Mouse (Mus musculus) olfactory bulb, adult 2 months (tissue): ENCODE data around the gene Rbfox2. TPM values are rescaled to one million over a fixed set of nuclear protein-coding genes. Genes with fewer than 3 reads are reported as not detected.

Experiments used
- H3K27ac ChIP-seq: fragments of 200-500 bp; 2 replicates; pipeline ENCODE4 v1.5.1; 2012; ENCODE audit warnings: low read depth, low read length; ENCODE audit not compliant: insufficient read depth
- H3K4me1 ChIP-seq: fragments of 200-500 bp; 2 replicates; pipeline ENCODE4 v1.6.1; 2012; ENCODE audit warnings: low read length; ENCODE audit not compliant: control insufficient read depth, insufficient read depth
- H3K4me3 ChIP-seq: fragments of 200-500 bp; 2 replicates; pipeline ENCODE4 v1.5.1; 2012; ENCODE audit warnings: mild to moderate bottlenecking, low read depth, low read length, moderate library complexity; ENCODE audit not compliant: insufficient read depth
- CTCF ChIP-seq: fragments of 200-500 bp; IDR thresholded peaks from 2 replicates; pipeline ENCODE4 v1.5.1; 2012; ENCODE audit warnings: low read depth, mild to moderate bottlenecking, low read length, moderate library complexity; ENCODE audit not compliant: insufficient read depth
- POLR2A ChIP-seq: fragments of 200-500 bp; IDR thresholded peaks from 2 replicates; pipeline ENCODE4 v1.6.1; 2012; ENCODE audit warnings: mild to moderate bottlenecking, low read depth, low read length, moderate library complexity; ENCODE audit not compliant: insufficient read depth
- WGBS: fragments of 180-500 bp; shearing (Covaris S2); methylation state at CpG from one replicate; pipeline ENCODE4 v1.1.7; 2018; 5-methylcytosine and 5-hydroxymethylcytosine counted together
- polyA plus RNA-seq: library from polyadenylated mRNA; stranded (reverse); fragments of >200 nt; gene quantifications from 2 replicates; pipeline ENCODE4 v1.2.4, GENCODE M21; 2012; ENCODE audit warnings: low replicate concordance; ENCODE audit not compliant: missing spikeins, insufficient read depth, insufficient read length

Gene Rbfox2
- polyA plus RNA-seq, 1 experiment: 46.1 TPM

- H3K4me3 ChIP-seq: no peak overlapping the region
- TF ChIP-seq POLR2A (no peak), CTCF (no peak)
- no peak overlapping the region for H3K27ac ChIP-seq
- H3K4me1 ChIP-seq: peaks cover 12% of the 10 kb centered on the region
- 79% methylated on average over 10 of the region's 10 CpGs for WGBS
Measured at GRCm38 (mm10) chr15:77107169-77107908, 199.5 kb downstream of the Rbfox2 start.

GRCm38 (mm10) chr15:77105273-77105672, 201.5 kb downstream of the Rbfox2 start:
- peaks cover 12% of the 10 kb centered on the region for H3K4me1 ChIP-seq
- WGBS: 85% methylated on average over 10 of the region's 10 CpGs
- no peak for TF ChIP-seq POLR2A
- TF ChIP-seq CTCF: no peak
- H3K27ac ChIP-seq: no peak overlapping the region
- no peak overlapping the region for H3K4me3 ChIP-seq

- H3K4me3 ChIP-seq: no peak overlapping the region
- WGBS: 42% methylated on average over 10 of the region's 10 CpGs
- TF ChIP-seq CTCF: no peak
- TF ChIP-seq POLR2A: no peak
- no peak overlapping the region for H3K27ac ChIP-seq
- H3K4me1 ChIP-seq: peaks cover 12% of the 10 kb centered on the region
Measured at GRCm38 (mm10) chr15:77104349-77105158, 202.2 kb downstream of the Rbfox2 start.

- no peak overlapping the region for H3K27ac ChIP-seq
- TF ChIP-seq CTCF: no peak
- TF ChIP-seq POLR2A: no peak
- 79% methylated on average over 5 of the region's 5 CpGs for WGBS
- peaks cover 18% of the 10 kb centered on the region for H3K4me1 ChIP-seq
- H3K4me3 ChIP-seq: no peak overlapping the region
Measured at GRCm38 (mm10) chr15:77102685-77103084, 204.1 kb downstream of the Rbfox2 start.

- WGBS: 65% methylated on average over 3 of the region's 3 CpGs
- TF ChIP-seq CTCF (no peak), POLR2A (no peak)
- no peak overlapping the region for H3K4me3 ChIP-seq
- no peak overlapping the region for H3K27ac ChIP-seq
- H3K4me1 ChIP-seq: peaks cover 18% of the 10 kb centered on the region
Measured at GRCm38 (mm10) chr15:77099756-77100155, 207.0 kb downstream of the Rbfox2 start.

GRCm38 (mm10) chr15:77097358-77097757, 209.4 kb downstream of the Rbfox2 start:
- peaks cover 12% of the 10 kb centered on the region for H3K4me1 ChIP-seq
- WGBS: 72% methylated on average over 6 of the region's 6 CpGs
- H3K27ac ChIP-seq: peak overlapping the region; percentile 45; the same call in 1 of the 2 replicates
- no peak overlapping the region for H3K4me3 ChIP-seq
- TF ChIP-seq POLR2A: no peak
- TF ChIP-seq CTCF: no peak

- no peak for TF ChIP-seq POLR2A
- TF ChIP-seq CTCF: no peak
- Histone ChIP-seq H3K4me3 (no peak overlapping the region), H3K27ac (no peak overlapping the region), H3K4me1 (peaks cover 15% of the 10 kb centered on the region)
- WGBS: 87% methylated on average over 1 of the region's 1 CpGs
Measured at GRCm38 (mm10) chr15:77095216-77095615, 211.6 kb downstream of the Rbfox2 start.

- WGBS: 96% methylated on average over 13 of the region's 13 CpGs
- Histone ChIP-seq H3K27ac (no peak overlapping the region), H3K4me3 (no peak overlapping the region), H3K4me1 (peaks cover 17% of the 10 kb centered on the region)
- TF ChIP-seq CTCF (no peak), POLR2A (no peak)
Measured at GRCm38 (mm10) chr15:77094431-77094830, 212.4 kb downstream of the Rbfox2 start.

- no peak for TF ChIP-seq CTCF
- TF ChIP-seq POLR2A: no peak
- H3K4me3 ChIP-seq: no peak overlapping the region
- 42% methylated on average over 4 of the region's 4 CpGs for WGBS
- H3K4me1 ChIP-seq: peaks cover 7% of the 10 kb centered on the region
- no peak overlapping the region for H3K27ac ChIP-seq
Measured at GRCm38 (mm10) chr15:77091394-77091793, 215.4 kb downstream of the Rbfox2 start.
